Mouse (Mus musculus) adipocyte (in vitro differentiated cells): ENCODE data around the gene Meis1.

ENCODE experiments used
- DNase-seq: peaks from one replicate; pipeline ENCODE4 v3.0.0-alpha.2; 2016; ENCODE audit warnings: low spot score

Gene Meis1

DNA sequence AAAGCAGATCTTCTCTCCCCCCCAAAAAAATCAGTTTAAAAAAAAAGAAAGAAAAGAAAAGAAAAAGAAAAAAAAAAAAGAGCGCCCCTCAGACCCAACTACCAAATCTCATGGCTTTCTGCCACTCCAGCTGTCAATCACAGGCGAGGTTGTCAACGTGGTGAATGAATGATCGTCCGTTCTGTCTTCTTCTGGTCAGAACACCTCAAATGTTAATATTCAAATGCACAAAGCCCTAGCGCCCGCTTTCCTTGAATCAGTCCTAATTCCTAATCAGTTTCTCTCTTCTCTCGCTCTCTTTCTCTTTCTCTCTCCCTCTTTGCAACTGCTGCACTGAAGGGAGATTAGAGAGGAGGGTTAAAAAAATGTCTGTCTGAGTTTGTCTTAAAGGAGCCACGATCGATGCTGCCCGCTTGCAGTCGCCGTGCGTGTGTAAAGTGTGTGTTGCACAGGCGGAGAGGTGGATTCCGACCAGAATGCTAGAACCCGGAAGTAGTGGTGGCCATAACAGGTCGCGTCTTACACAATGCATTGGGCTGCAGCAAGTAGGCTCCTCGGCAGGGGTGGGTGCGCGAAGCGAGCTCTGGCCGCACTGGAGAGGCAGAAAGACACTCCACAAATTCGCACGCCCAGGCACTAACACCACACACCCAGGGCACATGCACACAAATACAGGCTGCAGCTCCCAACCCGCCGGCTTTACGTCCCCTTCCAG lies at the start of gene Meis1:
Gene Meis1, minus strand, starts transcription at position 497 of the 715 bp plus-strand sequence.
- DNase-seq, result peak; percentile 95

DNA sequence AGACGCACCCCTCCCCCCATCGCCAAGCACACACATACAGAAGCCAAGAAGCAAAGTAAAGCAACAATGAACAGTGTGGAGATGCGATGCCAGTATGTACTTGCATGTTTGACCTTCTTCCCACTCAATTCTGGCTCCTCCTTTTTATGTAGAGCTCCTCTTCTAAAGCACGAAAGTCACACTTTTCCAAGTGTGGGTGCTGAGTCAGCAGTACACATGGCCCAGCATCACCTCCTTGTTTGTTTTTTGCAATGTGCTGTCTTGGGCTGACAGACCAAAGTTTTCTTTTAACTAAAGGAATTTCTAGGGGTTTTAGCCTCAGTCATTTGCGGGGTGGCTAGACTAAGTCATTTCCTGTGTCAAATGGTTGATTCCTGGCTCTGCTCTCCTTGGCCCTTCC lies 48.5 kb upstream of the Meis1 start:
- DNase-seq, result no peak

DNA sequence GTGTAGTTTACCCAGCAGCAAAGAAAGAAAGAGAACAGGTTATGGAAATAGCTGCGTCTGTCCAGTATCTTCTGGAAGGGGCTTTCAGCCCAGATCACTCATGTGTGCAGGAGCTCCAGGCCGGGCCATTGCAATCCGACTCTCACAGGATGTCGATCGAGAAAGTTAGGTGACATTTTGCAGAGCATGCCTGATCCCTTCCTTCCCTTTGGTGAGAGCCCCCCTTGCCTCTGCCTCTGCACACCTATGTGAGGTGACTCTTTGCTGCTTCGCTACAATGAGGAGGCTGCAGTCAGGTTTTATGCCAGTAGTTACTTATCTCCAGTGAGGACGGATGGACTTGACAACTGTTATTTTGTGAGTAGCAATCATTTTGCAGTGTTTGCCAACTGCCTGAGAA lies 30.5 kb upstream of the Meis1 start:
- no peak for DNase-seq

DNA sequence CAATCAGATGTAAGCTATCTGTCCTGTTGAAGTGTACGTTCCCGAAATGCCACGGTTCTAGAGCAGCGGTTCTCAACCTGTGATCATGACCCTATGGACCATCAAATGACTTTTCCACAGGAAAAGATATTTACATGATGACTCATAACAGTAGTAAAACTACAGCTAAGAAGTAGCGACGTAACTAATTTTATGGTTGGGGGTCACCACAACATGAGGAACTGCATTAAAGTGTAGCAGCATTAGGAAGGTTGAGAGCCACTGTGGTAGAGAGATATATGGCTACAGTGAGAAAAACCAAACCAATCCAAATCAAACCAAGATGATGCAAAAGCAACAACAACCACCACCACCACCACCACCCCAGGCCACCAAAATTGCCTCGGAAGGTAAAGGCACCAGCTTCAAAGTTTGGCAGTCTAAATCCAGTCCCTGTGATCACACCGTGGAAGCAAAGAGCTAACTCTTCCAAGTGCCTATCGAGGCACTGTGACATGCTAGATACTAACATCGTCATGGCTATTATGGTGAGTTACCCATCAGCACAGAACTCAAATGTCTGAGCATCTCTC lies 17.9 kb upstream of the Meis1 start:
- no peak for DNase-seq

DNA sequence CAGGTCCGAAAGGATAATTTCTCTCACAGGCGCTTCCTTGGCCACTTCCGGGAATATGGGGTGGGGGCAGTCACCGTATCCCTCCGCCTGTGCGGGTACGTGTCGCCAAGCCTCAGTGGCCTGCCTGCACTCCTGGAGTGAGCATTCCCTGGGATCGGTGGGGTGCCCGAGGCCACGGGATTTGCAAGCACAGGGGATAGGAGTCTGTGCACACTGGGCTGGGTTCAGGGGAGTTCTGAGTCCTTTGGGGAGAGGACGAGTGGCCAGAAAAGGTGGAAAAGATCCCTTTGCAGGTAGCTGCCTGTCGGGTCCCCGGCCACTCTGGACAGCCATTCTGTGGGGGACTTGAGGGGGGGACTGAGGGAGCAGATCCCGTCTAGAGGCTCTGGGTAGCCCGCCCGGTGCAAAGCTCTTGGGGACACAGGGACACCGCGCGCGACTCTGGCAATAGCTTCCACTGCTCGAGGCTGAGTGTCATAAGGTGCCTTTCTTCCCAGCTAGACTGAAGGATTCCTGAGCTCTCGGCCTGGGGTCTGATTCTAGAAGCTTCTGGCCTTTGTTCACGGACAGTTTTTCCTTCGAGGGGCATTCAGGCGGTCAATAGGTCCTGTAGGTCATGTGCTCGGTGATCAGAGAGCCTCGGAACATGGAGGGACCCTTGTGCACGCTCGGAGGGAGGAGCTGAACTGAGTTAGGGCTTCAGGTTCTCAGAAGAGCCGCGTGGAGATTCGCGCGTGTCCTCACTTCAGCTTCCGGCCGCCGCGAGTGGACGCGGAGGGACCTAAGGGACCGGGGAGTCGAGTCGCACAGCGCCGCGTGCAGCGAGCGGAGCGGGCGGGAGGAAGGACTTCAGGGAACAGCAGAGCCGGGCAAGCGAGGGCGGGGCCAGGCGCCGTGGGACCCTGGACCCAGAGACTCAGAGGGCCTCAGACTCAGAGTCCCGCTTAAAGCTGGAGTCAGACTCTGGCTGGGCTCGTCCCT lies 8.1 kb upstream of the Meis1 start:
- DNase-seq, result no peak

DNA sequence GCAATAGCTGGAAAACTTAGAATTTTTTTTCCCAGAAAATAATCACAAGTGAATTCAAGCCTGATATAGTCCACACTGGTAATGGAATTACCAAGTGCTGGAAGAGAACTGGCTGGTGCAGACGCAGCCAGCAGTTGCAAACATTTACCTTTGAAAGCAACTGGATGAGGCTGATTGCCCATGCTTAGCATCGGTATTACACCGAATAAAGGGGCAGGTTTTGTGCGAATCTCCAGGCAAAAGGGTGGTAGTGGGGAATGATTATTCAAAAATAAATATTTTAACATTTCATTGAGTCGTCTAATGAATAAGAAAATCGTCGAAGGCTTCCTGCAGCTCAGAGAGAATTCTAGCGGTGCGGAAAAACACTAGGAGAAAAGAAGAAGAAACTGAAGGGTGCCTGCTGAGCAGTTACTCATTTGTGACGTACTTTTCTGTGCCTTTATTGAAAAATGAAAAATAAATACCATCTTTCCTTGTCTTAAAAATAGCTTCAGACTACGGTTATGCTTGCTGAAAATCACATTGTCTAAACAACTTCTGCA lies 7.3 kb upstream of the Meis1 start:
- DNase-seq, result no peak

DNA sequence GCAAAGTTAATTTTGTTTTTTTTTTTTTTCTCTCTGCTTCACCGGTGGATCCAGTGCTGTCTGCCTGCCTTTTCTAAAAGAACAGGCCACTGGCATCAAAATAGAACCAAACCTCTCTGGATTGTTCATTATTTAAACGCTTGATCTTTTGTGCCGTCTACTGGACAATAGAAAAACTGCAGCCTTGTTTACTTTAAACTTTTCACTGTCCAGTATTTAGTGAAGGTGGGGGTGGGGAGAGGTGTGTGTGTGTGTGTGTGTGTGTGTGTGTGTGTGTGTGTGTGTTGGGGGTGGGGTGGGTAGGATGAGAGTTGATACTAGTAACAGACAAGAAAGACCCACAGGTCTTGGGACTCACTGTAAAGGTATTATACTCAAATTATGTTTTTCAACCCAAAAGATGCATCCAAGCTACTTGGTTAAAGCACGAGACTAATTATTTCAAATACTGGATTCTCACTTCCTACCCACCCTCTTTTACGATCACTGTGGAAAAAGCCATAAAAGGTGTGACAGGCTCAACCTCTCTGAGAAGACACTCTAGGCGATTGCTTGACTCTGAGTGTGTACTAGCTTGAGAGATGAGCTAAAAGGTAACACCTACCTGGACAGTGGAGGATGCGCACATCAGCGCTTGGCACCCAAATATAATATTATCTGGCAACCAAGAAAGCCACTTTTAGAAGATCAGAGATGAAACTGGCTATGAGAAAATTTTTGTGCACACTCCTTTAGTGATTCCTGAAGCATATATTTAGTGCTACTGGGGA lies 5.9 kb upstream of the Meis1 start:
- peak; percentile 85 for DNase-seq

DNA sequence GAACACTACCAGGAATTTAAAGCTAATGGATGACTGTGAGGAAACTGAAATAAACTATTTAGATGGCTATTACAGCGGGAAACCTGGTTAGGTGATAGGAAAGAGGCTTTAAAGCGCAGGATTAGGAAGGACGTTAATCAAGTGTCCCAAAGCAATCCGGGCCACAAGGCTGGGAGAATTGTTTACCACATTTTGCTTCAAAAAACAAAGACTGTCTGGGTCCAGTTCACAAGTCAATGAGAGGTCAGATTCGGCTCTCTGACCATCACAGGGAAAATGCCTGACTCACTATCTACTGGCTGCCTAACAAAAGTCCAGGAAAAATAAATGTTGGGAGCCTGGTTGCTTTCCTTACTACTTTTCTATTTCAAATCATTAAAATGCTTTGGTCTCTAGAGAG lies 4.6 kb upstream of the Meis1 start:
- DNase-seq, result peak; percentile 25

DNA sequence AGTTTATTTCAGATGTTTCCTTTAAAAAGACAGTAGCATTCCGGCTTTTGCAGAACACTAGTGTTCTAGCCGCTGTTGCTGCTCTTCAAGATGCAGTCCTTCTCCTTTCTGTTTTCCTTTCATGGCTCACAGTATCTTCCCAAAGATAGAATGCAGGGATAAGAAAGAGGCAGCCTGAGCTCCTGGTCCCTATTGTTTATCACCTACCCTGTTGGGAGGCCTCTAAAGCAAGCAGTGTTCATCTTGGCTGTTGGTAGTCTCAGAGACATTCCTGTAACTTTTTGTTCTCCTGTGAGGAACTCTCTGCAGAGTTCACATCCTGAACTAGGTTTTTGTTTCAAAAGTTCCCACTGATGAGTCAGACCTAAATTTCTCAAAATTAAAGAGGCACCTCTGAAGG lies 3.8 kb upstream of the Meis1 start:
- DNase-seq, result no peak

DNA sequence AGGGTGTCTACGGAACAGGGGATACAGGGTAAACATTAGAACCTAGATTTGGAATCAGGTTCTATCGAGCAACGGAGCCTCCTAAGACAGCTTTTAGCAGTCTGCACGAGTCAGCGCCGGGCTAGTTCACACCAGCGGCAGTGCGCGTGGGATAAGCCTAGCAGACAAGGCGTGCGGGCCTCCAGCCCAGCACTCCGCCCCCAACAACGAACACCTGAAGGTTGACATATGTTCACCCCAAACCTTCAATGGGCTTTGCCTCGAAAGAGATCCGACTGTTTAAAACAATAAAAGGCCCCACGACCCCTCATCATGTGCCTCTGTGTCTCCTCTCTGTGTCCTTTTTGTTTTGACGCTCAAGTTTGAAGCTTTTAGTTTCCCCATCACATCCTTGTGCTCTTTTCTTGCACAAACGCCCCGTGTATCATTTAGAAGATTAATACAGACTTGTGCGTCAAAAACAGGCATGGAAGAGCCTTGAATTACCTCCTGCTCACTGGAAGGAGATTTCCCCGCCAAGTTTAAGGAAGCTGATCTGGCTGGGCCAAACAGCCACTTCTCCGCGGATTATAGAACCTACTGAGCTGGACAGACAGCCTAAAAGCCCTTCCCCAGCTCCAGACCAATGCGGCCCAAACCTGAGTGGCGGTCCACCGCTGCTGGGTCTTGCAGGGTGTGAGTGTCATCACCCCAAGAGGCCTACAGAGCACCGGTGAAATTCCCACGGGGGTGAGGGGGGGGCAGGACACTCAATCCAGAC lies 2.3 kb upstream of the Meis1 start:
- no peak for DNase-seq

DNA sequence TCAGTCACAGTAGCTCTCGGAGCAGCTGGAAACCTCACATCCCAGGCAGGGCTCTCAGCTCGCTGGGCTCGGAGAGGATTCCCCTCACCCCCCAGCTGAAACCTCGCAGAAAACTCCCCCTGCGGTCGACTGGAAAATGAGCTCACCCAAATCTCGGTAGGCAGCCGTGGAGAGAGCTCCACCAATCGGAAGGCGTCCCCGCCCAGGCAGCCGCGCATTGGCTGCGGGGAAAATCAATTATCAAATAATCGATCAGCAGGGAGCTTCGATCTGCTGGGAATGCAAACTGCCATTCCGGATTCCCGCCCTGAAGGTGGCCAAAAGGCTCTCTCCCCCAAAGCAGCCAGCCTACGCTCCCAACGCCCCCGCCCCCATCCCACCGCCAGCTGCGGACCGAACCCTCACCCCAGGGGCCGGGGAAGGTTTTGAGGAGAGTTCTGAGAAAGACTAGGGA lies 1.6 kb upstream of the Meis1 start:
- peak; percentile 96 for DNase-seq

DNA sequence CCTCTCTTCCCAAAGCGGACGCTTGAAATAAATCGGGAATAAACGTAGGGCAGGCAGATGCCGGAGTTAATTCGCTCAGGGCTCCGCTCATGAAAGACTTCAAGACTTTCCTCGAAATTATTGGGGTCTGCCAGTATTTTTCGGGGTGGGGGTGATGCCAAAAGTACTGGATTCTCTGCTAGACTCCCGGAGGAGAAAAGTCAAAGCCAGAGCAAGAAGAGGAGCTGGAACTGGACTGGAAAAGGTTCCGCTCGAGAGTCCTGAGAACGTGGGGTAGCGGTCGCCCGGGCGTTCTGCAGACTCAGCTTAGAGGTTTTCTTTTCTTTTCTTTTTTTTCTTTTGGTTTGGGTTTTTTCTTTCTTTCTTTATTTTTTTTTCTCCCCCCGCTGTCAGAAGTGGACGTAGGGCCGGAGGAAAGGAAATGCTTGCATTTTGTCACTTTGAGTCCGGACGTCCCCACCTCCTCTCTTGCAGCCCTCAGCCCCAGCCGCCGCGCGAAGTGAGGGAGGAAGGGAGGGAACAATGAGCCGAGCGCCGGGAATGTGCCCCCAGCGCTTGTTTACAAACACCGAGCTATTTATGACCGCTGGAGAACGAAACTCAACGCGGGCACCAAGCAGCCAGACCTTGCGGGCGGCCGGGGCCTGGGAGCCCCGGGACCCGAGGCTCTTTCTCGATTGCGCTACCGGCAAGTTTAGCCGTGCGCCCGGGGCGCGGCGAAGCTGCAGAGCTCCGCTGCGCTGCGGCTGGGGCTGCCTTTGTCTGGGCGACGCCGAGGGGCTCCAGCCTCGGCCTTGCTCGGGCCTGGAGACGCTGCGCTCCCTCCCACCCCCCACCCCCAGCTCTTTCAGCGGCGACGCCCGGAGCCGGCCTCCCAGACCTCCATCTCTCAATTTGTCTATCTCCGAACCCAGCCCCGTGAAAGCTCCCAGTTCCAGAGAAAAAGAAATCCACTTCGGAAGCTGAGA lies 703 bp upstream of the Meis1 start:
- peak; percentile 74 for DNase-seq

DNA sequence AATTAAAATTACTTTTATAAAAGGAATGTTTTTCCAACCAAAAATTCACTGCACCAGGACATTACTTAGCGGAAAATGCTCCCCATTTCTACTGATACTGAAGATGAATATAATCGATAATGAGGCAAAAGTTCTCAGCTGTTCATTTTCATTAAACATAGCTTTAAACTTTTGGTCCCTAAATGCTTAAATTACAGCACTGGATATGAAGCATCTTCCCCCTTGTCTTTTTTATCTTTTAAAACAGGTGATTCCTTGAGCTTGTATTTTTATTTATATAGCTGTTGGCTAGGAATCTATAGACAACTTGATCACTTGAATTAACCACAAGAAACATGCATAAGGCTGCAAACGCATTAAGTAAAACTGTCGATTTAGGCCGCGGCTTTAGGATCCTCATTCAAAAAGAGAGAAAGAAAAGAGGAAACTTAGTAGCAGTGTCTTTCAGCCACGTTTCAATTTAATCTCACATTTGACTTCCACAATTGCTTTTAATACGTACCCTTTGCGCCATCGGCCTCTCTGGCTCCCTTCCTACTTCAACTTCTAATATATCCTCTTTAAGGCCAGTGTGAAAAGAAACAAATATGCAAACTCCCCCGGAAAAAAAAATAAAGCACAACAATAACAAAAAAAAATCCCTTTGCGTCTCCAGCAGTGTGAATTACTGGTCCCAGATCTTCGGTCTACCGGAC lies 919 bp downstream of the Meis1 start:
- no peak for DNase-seq

DNA sequence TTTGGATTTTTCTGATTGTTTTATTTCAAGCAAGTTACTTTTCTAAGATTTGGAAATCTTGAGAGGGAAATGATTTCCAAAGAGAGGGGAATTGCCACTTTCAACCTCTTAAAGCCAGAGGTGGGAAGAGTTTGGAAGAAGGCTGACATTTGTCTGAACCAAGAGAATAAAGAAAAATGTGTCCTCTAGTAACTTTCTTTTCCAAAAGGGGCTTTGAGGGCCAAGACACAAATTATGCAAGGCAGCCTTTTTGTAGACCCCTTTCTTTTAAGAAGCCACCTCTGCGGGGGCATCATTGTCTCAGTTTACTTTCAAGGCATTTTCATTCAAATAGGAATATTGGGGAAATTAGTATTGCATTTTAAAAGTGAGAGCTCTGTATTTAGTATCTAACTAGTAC lies 1.5 kb downstream of the Meis1 start:
- peak; percentile 33 for DNase-seq

DNA sequence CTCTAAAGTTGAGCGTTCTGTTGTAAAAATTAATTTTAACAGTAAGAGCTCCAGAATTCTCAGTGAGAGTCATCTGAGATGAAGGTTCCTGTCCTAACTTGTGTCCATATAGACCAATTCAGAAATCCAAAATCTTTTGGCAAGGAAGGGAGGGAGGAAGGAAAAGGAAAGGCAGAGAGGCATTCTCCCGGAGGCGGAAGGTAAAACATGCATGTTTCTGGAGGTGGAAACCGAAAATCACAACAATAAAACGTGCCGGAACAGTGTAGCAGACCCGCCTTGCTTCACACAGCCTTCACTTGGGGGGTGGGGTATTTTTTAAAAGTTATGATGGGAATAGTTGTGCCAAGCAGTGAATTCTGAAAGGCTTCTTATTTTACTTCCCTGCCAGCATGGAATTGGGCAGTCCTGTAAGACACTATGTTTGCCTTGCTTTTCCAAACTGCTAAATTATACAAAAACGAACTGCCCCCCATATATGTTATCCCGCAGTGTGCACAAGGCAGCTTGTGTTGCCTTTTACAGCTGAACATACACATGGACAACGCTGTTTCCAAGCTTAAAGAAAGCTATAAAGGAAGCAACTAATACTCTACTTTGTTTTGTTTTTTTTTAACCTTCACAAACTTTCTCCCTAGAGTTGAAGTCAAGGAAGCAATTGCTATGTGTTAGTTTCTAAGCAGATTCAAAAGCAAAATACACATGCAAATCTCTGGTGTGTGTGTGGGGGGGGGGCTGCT lies 2.1 kb downstream of the Meis1 start:
- peak; percentile 62 for DNase-seq

DNA sequence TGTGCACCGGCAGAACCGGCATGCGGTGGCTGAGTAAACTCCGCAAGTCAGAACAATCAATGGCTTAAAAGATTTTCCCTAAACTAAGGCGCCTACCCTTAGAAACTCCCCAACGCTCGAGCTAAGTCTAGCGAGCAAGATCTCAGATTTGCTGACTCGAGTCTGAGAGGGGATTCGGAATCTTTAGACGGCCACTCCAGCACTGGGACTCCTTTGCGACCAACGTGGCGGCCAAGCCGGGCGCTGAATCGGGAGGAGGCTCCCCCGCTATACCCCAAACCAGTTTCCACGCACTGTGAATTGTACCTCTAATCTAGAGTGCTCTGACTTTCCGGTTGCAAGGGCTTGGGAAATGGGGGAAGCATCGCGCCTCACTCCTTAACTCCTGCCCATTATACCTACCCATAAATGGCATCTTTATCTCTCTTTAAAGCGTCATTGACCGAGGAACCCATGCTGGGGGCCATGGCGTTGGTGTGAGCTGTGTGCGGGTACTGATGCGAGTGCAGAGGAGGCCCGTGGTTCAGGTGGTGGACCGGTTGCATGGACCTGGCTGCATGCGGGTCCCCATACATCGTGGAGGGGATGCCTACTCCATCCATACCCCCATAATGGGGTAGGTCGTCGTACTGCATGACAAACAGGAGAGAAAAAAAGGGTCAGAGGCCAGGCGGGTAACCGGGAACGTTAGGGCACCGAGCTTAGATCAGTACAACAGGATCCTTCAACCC lies 2.9 kb downstream of the Meis1 start:
- DNase-seq, result peak; percentile 65

DNA sequence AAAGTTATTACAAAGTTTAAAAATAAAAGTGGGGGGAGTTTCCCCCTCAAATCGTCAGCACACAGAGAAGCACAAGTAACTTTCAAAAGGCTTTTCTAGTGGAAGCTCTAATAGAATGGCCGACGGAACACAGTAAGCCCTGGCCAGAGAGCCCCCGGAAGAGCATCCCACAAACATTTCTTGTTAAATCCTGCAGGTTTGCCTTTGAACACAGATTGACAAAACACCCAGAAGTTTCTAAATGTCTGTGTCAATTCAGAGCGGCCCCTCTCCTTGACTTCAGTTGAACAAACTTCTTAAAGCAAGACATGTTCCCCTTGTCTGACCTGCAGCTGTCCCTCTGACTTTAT lies 3.4 kb downstream of the Meis1 start:
- no peak for DNase-seq
